Mouse (Mus musculus): ENCODE measurements around the gene Slc25a17. TPM values are rescaled to one million over a fixed set of nuclear protein-coding genes. Genes with fewer than 3 reads are reported as not detected.

Slc25a17 gene
- polyA plus RNA-seq, 2 experiments = 25.1 to 40.0 TPM

- TF ChIP-seq EP300 (IDR thresholded peaks at IDR 0.05; ENCODE audit: low read depth) (no peak), CTCF (IDR thresholded peaks at IDR 0.05; ENCODE audit: low read depth) (no peak)
- Histone ChIP-seq H3K9ac (replicated peaks) (no peak overlapping the region), H3K9me3 (ENCODE audit: control insufficient read depth, low read length) (no peaks in the 10 kb centered on the region), H3K4me1 (replicated peaks; ENCODE audit: control insufficient read depth in 2 of 2, insufficient read depth in 2 of 2, low read length in 1 of 2) (0 out of 4 replicates have a peak, but pooled peaks cover 0 to 2% of the 10 kb centered on the region in 2 experiments), H3K27ac (no peak overlapping the region), H3K27me3 (ENCODE audit: control insufficient read depth, insufficient read depth, low read length) (no peaks in the 10 kb centered on the region), H3K4me2 (ENCODE audit: low read depth) (no peak overlapping the region), H3K4me3 (ENCODE audit: insufficient read depth in 1 of 2, low read depth in 2 of 2, low read length in 2 of 2) (no peak overlapping the region), H3K36me3 (replicated peaks; ENCODE audit: control insufficient read depth, insufficient read depth, low read depth) (no peaks in the 10 kb centered on the region)
- no peak for DNase-seq (ENCODE audit: low read depth in 3 of 3, low spot score in 3 of 3)
- WGBS (ENCODE audit: insufficient replicate concordance) = 75% methylated on average over 6 of the region's 6 CpGs
- no peak for ATAC-seq (ENCODE audit: insufficient read depth)
Measured at GRCm38 (mm10) chr15:81278699-81279098, 81.9 kb downstream of the Slc25a17 start.

GRCm38 (mm10) chr15:81277928-81278327, 82.7 kb downstream of the Slc25a17 start:
- DNase-seq (ENCODE audit: low read depth in 3 of 3, low spot score in 3 of 3) = no peak
- WGBS (ENCODE audit: insufficient replicate concordance) = 53% methylated on average over 11 of the region's 11 CpGs
- Histone ChIP-seq H3K36me3 (replicated peaks; ENCODE audit: control insufficient read depth, insufficient read depth, low read depth) (no peaks in the 10 kb centered on the region), H3K27me3 (ENCODE audit: control insufficient read depth, insufficient read depth, low read length) (no peaks in the 10 kb centered on the region), H3K4me3 (ENCODE audit: insufficient read depth in 1 of 2, low read depth in 2 of 2, low read length in 2 of 2) (no peak overlapping the region), H3K4me2 (ENCODE audit: low read depth) (no peak overlapping the region), H3K4me1 (replicated peaks; ENCODE audit: control insufficient read depth in 2 of 2, insufficient read depth in 2 of 2, low read length in 1 of 2) (0 out of 4 replicates have a peak, but pooled peaks cover 0 to 2% of the 10 kb centered on the region in 2 experiments), H3K9ac (replicated peaks) (no peak overlapping the region), H3K9me3 (ENCODE audit: control insufficient read depth, low read length) (no peaks in the 10 kb centered on the region), H3K27ac (no peak overlapping the region)
- ATAC-seq (ENCODE audit: insufficient read depth) = no peak
- TF ChIP-seq CTCF (IDR thresholded peaks at IDR 0.05; ENCODE audit: low read depth) = no peak
- TF ChIP-seq EP300 (IDR thresholded peaks at IDR 0.05; ENCODE audit: low read depth) = no peak

GRCm38 (mm10) chr15:81273361-81273760, 87.3 kb downstream of the Slc25a17 start:
- 45% methylated on average over 2 of the region's 2 CpGs for WGBS (ENCODE audit: insufficient replicate concordance)
- ATAC-seq (ENCODE audit: insufficient read depth) (no peak), DNase-seq (ENCODE audit: low read depth in 3 of 3, low spot score in 3 of 3) (no peak)
- Histone ChIP-seq H3K4me1 (replicated peaks; ENCODE audit: control insufficient read depth in 2 of 2, insufficient read depth in 2 of 2, low read length in 1 of 2) (0 out of 4 replicates have a peak, but pooled peaks cover 0 to 2% of the 10 kb centered on the region in 2 experiments), H3K27me3 (ENCODE audit: control insufficient read depth, insufficient read depth, low read length) (no peaks in the 10 kb centered on the region), H3K9me3 (ENCODE audit: control insufficient read depth, low read length) (no peaks in the 10 kb centered on the region), H3K4me3 (ENCODE audit: insufficient read depth in 1 of 2, low read depth in 2 of 2, low read length in 2 of 2) (no peak overlapping the region), H3K36me3 (replicated peaks; ENCODE audit: control insufficient read depth, insufficient read depth, low read depth) (no peaks in the 10 kb centered on the region), H3K27ac (no peak overlapping the region), H3K4me2 (ENCODE audit: low read depth) (no peak overlapping the region), H3K9ac (replicated peaks) (no peak overlapping the region)
- TF ChIP-seq EP300 (IDR thresholded peaks at IDR 0.05; ENCODE audit: low read depth) = no peak
- TF ChIP-seq CTCF (IDR thresholded peaks at IDR 0.05; ENCODE audit: low read depth) = no peak

GRCm38 (mm10) chr15:81272305-81273053, 88.1 kb downstream of the Slc25a17 start:
- Histone ChIP-seq H3K27me3 (ENCODE audit: control insufficient read depth, insufficient read depth, low read length) (no peaks in the 10 kb centered on the region), H3K4me3 (ENCODE audit: insufficient read depth in 1 of 2, low read depth in 2 of 2, low read length in 2 of 2) (no peak overlapping the region)

More at GRCm38 (mm10) chr15:81272305-81273053, 88.1 kb downstream of the Slc25a17 start:
- DNase-seq (ENCODE audit: low read depth in 3 of 3, low spot score in 3 of 3) = no peak
- H3K27ac ChIP-seq = no peak overlapping the region
- TF ChIP-seq CTCF (IDR thresholded peaks at IDR 0.05; ENCODE audit: low read depth) = no peak
- TF ChIP-seq EP300 (IDR thresholded peaks at IDR 0.05; ENCODE audit: low read depth) = no peak
- H3K9me3 ChIP-seq (ENCODE audit: control insufficient read depth, low read length) = no peaks in the 10 kb centered on the region
- H3K4me1 ChIP-seq (replicated peaks; ENCODE audit: control insufficient read depth in 2 of 2, insufficient read depth in 2 of 2, low read length in 1 of 2) = 0 out of 4 replicates have a peak, but pooled peaks cover 0 to 2% of the 10 kb centered on the region in 2 experiments
- no peak overlapping the region for H3K4me2 ChIP-seq (ENCODE audit: low read depth)
- WGBS (ENCODE audit: insufficient replicate concordance) = 24% methylated on average over 13 of the region's 13 CpGs
- no peak overlapping the region for H3K9ac ChIP-seq (replicated peaks)
- H3K36me3 ChIP-seq (replicated peaks; ENCODE audit: control insufficient read depth, insufficient read depth, low read depth) = no peaks in the 10 kb centered on the region
- no peak for ATAC-seq (ENCODE audit: insufficient read depth)

Other genes with a start within 250 kb of the Slc25a17 start
- 3.4 and 4.3 TPM in 2 replicates for gene Mrtfa, start 170.1 kb downstream of the Slc25a17 start, polyA plus RNA-seq (2012; rRNA removed)
- gene Mrtfa, start 170.1 kb downstream of the Slc25a17 start, polyA plus RNA-seq (2014; fragmentation: Nextera tagmentation; extraction: Ambion mirVana) = 4.3 and 4.8 TPM in 2 replicates
- gene Mchr1, start 125.3 kb downstream of the Slc25a17 start, polyA plus RNA-seq (2012; rRNA removed) = not detected in 2 replicates
- gene Mchr1, start 125.3 kb downstream of the Slc25a17 start, polyA plus RNA-seq (2014; fragmentation: Nextera tagmentation; extraction: Ambion mirVana) = 0.11 TPM in 1 of 2 replicates, not detected in the other
- gene St13, start 39.3 kb upstream of the Slc25a17 start, polyA plus RNA-seq (2012; rRNA removed) = 10.6 and 36.2 TPM in 2 replicates
- 48.3 and 53.7 TPM in 2 replicates for gene St13, start 39.3 kb upstream of the Slc25a17 start, polyA plus RNA-seq (2014; fragmentation: Nextera tagmentation; extraction: Ambion mirVana)
- 2.7 and 3.2 TPM in 2 replicates for gene Xpnpep3, start 39.3 kb upstream of the Slc25a17 start, polyA plus RNA-seq (2012; rRNA removed)
- 2.8 and 3.0 TPM in 2 replicates for gene Xpnpep3, start 39.3 kb upstream of the Slc25a17 start, polyA plus RNA-seq (2014; fragmentation: Nextera tagmentation; extraction: Ambion mirVana)
- gene Dnajb7, start 47.5 kb upstream of the Slc25a17 start, polyA plus RNA-seq (2012; rRNA removed) = not detected in 2 replicates
- gene Dnajb7, start 47.5 kb upstream of the Slc25a17 start, polyA plus RNA-seq (2014; fragmentation: Nextera tagmentation; extraction: Ambion mirVana) = 0.18 and 0.27 TPM in 2 replicates
- gene Rbx1, start 105.5 kb upstream of the Slc25a17 start, polyA plus RNA-seq (2012; rRNA removed) = 44.1 and 81.7 TPM in 2 replicates
- gene Rbx1, start 105.5 kb upstream of the Slc25a17 start, polyA plus RNA-seq (2014; fragmentation: Nextera tagmentation; extraction: Ambion mirVana) = 293 and 298 TPM in 2 replicates
- 11.0 and 13.4 TPM in 2 replicates for gene Ep300, start 224.5 kb upstream of the Slc25a17 start, polyA plus RNA-seq (2012; rRNA removed)
- gene Ep300, start 224.5 kb upstream of the Slc25a17 start, polyA plus RNA-seq (2014; fragmentation: Nextera tagmentation; extraction: Ambion mirVana) = 6.1 and 7.5 TPM in 2 replicates